Mouse (Mus musculus): ENCODE measurements around the gene Fam71d.

Fam71d gene

DNA sequence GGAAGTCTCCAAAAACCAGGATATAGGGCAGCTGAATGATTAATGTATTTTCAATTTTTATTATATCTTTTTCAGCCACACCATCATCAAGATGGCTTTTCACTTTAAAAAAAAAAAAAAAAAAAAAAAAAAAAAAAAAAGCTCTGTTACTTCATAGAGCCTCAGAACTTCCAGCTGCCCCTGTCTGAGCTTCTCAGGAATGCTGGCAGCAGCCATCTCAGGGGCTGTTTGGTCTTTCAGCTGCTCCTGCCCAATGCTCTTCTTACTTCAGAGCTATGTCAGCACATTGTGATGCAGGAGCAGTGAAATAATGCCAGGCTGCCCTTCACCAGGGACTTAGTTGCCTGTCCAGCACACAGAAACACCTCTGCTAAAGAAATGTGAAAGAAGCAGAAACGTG, at the start of gene Fam71d:
Gene Fam71d, plus strand, starts transcription at position 211 of the 400 bp plus-strand sequence.
- no peak for DNase-seq (ENCODE audit: extremely low spot score)

DNA sequence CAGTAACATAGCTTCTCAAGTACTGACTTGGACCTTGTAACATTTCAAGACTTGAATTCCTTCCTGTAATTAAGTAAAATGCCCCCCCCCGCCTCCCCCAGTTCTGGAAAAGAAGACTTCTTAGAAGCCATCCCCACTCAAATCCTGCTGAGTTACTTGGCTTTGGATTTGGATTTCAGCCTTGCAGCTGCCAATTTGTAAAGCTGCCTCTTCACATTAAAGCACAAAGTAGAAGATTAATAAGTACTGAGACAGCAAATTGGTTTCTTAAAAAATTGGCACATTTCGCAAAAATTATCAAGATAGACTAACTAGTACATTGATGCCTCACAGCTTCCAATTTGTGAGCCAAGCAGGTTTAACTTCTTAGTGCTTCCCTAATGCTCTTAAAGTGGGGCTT, 47.6 kb upstream of the Fam71d start:
- no peak for DNase-seq (ENCODE audit: extremely low spot score)

DNA sequence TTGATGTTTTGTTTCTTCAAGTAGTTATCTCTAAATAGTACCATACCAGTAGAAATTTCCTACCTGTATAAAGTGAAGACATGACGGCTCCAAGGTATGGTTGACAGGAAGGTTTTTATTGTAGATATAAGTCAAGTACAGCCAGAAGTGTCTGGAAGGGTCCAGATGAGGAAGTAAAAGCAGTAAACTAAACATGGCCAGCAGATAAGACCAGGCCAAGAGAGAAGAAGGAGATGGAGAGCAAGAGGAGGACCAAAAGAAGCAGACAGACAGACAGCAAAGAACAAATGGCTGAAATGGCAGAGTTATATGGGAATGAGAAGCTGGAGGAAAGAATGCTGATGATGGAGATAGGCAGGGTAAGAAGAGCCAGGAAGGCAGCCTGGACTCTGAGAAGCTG, 46.1 kb upstream of the Fam71d start:
- no peak for DNase-seq (ENCODE audit: extremely low spot score)

DNA sequence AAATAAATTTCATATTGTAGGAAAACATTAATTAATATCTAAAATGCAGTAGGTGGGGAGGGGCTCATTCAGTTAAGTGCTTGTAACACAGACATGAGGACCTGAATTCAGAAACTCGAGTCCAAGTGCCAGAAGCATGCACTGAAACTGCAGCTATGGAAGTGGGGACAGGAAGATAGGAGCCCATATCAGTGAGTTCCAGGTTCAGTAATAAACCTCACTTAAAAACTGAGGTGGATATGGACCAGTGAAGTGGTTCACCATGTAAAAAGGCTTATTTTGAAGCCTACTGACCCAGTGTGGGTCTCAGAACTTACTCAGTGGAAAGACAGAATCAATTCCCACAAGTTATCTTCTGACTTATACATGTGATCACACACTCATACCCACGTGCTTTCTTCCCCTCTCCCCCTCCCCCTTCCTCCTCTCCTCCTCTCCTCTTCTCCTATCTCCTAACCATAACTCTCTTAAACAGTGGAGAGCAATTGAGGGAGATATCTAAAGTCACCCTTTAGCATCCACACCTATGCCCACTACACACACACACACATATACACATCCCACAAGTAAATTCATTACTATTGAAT, 31.5 kb upstream of the Fam71d start:
- DNase-seq (ENCODE audit: extremely low spot score): no peak

DNA sequence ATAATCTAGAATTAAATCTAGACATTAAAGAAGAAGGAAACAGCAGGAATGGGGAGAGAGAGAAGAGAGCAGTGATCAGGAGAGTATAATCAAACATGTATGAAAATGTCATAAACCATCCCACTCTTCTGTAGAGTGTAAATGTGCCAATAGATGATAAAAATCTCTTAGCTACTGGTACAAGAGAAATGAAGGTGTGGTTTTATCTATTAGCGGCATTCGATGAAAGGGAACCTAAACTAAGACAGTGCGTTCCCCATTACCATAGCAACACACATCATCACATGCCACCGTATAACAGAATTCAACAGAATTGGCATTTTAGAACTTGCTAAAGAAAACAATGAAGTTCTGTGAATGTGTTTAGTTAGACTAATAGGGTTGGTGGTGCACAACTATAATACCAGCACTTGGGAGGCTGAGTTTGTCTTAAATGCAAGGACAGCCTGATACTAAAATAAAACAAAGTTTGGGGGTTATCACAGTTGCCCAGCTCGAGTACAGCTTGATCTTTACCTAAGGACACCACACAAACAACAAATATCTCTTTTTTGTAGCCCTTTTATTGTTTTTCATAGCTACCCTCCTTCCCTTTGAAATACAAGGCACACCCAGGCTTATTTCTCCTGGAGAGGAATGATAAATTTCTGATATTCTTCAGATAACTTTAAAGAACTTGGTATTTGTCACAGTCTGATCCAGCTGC, 13.1 kb upstream of the Fam71d start:
- no peak for DNase-seq (ENCODE audit: extremely low spot score)

DNA sequence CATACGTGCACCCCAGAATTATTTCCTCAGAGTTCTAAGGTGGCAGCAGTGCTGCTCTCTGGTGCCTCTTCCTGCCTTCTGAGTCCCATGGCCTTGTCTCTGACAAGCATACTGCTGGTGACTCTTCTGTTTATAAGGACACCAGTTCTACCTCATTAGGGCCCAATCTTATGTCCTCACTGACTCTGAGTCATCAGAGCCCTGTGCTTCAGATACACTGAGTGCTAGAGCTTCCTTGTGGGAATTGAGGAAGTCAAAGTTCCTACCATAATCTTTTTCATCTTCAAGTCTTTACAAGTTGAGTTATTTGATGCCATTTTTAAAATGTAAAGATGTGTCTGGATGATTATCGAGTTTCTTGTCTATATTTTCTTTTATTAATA, 12.5 kb upstream of the Fam71d start:
- DNase-seq (ENCODE audit: extremely low spot score): no peak

DNA sequence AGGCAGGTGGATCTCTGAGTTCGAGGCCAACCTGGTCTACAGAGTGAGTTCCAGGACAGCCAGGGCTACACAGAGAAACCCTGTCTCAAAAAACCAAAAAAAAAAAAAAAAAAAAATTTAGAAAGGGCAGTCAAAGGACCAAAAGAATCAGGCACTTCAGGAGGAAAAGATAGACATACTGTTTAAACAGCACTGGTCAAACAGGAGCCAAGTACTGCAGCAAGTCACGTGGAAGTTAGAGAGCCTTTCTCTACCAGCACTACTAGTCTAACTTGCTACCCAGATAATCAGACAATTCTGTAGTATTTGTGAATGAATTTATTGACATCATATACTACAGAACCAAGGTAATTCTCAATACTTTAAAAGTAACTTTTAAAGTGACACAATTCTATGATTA, 10.3 kb upstream of the Fam71d start:
- DNase-seq (ENCODE audit: extremely low spot score): no peak

DNA sequence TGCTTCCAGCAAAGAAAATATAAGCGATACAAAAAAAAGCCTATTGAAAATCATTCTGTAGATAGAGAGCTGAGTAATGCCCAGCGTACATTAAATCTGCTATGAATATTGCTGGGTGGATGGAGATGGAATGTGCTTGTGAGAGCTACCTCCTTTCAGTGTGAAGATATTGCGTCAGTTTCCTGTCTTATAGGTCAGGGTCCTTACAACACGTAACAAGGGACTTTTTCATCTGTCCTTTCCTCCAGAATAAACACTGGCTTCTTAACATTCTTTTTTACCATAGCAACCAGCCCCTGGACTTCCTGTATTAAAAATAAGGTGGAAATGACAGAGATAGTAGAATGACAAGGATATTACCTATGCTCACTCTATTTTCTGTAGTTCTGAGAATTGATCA, 9.1 kb upstream of the Fam71d start:
- DNase-seq (ENCODE audit: extremely low spot score): no peak

DNA sequence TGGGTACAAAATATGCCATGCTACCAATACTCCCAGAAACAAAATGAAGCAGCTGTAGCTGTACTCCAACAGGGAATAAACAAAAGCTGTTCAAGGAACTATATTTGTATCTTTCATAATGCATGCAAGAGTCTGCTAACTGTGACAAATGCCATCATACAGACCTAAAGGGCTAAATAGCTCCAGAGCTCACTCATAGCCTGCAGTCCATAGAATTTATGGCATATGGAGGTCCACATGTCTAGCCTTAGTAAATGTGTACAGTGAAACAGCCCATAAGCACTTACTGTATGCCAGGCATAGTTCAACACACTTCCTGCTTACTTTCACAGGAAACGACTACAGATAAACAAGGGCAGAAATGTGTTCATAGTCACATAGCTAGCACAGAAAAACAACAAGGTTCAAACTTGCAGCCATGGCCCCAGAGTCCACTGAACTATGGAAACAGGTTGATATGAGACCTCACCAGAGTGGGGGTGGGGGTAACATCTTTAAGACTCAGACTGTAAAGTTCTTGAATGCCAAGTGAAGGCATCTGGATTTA, 5.6 kb upstream of the Fam71d start:
- no peak for DNase-seq (ENCODE audit: extremely low spot score)

DNA sequence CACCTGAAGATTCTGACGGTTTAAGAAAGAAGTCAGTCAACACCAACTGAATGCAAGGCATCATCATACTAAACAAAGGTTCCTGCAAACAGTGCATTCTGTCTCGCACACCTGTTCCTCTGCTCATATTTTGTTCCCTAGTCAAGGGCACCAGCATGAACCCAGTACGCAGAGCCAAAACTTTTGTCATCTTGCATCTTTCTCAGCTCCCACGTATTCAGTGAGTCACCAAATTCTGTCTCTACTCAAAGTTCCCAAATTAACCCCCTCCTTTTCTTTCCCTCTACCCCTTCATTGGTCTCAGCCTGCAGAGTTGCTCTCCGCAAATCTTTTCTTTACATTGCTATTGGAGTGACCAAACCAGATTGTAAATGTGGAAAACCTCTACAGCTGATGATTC, 2.5 kb upstream of the Fam71d start:
- DNase-seq (ENCODE audit: extremely low spot score): no peak

DNA sequence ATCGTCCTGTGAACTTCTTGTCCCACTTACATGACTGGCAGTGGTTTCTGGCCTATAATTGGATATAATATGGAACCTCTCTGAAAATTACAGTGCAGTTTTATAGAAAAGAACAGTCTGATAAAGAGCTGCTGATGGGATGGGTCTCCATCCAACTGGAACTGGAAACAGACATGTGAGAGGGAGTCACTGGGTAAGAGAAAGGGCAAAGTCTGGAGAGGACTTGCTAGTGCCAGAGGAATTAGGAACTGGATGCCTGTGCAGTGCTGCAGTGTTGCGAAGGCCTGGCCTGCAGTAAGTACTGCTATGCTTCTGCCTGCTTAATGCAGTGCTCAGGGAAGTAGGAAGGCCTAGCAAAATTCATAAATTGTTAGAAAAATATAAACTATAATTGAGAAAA, 1.9 kb downstream of the Fam71d start:
- no peak for DNase-seq (ENCODE audit: extremely low spot score)

DNA sequence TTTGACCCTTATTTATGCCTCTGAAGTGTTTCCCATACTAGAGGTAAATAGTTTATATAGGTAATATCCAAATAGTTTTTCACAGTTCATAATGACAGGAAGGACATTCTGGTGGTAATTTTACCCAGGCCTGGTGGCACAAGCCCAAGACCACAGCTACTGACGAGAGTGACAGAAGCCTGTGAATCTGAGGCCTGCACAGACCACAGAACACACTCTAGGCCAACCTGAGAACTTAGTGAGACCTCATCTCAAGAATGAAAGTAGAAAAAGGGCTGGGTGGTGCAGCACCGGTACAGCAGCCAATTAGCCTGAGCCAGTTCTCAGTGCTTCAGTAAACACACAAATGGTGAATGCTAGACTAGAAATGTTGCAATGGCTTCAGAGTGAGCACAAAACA, 26.4 kb downstream of the Fam71d start:
- DNase-seq (ENCODE audit: extremely low spot score): no peak

DNA sequence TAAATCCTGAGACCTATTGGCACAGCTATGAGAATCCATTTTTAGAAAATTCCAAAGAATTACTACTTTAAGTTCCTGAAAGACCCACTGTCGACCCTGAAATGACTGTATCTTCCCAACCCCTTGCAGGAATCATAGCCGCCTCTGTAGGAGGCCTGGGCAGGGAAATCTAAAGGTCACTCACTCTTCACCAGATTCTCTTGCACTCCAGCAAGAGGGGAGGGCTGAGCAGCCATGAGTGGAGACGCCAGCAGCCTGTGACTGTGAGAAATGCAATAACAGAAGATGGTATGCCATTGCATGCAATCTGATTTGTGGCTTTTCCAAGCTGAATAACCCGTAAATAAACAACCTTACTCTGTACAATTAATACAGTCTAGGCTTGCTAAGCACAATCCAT, 36.4 kb downstream of the Fam71d start:
- no peak for DNase-seq (ENCODE audit: extremely low spot score)

DNA sequence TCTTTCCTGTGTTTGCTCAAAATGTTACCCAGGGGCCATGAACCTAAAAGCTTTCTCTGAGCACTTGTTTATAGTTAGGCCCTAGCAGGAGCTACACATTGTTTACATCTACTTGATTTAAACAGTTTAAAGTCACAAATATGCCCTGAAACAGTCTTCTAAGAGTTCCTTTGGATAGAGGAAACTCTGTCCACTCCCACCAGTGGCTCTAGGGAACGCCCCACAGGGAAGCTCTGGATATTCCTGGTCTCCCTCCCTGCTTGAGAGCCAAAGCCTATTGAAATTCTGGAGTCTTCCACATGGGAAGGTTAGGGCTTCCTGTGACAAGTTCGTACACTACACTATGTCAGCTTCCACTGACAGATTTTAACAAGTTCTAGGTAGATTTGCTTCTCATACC, 48.3 kb downstream of the Fam71d start:
- DNase-seq (ENCODE audit: extremely low spot score): no peak

DNA sequence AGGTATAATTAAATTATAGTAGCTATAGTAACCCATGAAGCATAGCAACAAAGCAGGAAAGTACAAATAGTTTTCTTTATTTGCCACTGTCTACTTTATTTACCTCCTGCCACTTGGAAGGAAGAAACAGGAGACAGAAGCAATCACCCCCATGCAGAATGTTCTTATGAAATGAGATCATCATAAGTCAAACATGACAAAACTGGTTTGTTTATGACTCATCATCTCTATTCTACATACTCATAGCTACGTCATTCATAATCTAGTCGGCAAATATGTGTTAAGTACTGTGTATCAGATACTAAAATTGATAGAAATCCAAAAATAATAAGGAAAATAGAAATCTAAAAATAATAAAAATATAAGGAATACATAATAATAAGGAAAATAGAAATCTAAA, 49.0 kb downstream of the Fam71d start:
- DNase-seq (ENCODE audit: extremely low spot score): no peak

DNA sequence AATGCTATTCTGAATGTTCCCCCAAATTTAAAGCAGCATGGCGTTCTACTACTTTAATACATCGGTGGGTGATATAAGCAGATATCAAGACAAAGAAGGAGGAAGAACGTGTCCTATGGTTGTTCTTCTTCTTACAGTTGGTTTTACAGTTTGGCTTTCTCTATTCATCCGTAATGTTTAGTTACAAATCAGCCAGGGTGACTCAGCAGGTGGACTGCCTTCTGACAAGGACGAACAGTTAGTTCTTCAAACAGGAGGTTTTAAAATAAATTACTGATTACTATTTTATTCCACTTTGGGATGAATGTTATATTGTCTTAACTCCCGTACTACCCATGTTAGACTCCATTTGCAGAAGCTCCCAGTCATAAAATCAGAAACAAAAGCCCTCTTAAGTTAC, 54.9 kb downstream of the Fam71d start:
- no peak for DNase-seq (ENCODE audit: extremely low spot score)

DNA sequence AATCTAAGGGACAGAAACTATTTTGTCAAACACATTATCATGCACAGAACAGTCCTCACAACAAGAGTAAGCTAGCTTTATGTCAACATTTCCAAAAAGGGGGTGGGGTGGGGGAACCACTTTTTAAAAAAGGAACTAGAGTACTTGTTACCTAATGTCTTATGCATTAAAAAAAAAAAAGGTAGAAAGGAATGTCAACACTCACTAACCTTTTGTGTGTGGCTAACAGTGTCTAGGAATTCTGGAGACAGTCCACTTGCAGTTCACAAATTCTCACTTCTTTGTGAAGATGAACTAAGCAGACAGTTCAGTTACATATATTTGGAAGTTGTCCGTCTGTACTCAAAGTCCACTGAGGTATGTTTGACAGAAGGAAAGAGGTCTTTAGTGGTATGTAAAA, 56.1 kb downstream of the Fam71d start:
- DNase-seq (ENCODE audit: extremely low spot score): no peak

DNA sequence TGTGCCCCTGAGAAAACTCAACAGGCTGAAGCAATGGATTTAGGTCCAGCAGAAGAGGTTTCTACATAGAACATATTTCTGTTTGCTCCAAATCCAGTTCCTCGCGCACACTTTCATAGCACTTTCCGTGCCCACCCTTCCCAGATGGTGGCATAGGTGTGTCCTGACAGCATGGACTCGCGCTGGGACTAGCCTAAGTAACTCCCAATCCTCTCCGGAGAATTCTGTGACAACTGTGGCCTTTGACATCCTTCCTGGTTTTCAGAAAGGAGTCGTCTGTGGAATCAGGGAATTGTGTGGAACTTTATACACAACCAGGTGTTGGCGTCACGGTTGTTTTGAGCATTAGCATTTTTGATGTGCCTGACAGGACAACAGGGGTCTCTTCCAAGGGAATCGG, 56.8 kb downstream of the Fam71d start:
- no peak for DNase-seq (ENCODE audit: extremely low spot score)

DNA sequence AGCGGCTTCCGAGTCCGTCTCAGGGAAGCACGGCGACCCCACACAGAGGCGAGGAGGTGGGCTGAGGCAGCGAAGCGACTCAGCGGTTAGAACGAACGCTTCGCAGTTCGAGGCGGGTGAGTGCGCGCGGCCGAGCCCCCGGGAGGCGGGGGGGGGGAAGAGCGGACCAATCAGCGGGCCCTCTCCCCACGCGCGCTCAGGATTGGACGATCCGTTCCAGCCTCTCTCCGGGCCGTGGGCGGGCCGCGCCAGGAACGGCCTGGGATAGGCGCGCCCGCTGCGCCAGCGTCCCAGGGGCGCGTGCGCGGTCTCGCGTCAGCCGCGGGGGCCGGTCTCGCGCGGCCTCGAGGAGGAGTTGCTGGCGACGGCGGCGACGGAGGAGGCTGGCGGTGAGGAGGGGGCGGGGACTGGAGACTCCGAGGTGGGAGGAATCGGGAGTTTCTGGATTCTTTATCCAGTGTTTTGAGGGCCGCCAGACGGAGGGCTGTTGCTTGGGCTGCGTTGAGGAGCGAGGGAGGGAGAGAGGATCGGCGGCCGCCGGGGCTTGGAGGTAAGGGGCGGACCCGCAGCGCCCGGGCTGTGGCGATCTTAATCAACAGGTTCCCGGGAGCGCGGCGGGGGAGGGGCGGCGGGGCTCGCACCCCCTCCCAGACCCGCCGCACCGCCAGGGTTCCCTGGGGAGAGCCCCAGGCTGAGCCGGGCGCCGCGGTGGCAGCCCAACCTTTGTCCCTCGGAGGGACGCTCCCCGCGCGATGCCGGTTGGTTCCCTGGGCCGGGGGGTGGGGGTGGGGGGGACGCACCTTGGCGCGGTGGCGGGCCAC, 57.4 kb downstream of the Fam71d start, which contains the start of gene Mpp5:
Gene Mpp5, plus strand, starts transcription at position 351 of the 821 bp plus-strand sequence.
- peak; percentile 95 for DNase-seq (ENCODE audit: extremely low spot score)

DNA sequence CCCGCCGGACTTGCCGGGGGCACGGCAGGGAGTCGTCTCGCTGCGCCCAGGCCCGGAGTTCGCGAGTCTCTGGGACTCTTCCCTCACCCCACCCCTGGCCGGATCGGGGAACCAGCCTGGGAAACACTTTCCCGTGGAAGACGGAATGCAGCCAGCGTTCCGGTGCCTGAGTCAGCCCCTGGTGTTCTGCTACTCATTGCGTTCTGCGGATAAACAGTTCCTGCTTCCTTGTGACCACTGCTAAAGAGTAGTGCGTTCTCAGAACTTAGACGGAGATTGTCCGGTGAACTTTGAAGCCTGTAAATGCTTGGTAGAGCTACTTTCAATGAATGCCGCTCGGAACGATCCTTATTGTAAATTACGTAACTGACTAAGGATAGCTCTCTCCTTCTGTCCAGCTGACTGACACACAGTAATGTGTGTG, 58.1 kb downstream of the Fam71d start:
- DNase-seq (ENCODE audit: extremely low spot score): peak; percentile 74

DNA sequence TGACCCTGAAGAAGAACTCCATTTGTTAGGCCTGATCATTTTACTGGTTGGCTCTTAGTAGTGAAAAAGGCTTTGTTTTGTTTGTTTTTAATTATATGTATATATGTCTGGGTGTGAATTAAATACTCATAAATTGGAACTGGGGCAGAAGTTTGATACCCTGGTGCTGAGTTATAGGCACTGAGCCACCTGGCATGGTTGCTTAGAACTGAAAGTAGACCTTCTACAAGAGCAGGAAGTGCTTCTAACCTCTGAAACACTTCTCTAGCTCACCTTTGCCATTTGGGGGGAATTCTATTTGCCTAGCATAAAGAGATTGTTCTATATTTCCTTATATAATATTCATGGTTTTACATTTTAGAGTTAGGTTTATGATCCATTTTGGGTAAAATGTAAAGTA, 70.6 kb downstream of the Fam71d start:
- no peak for DNase-seq (ENCODE audit: extremely low spot score)

DNA sequence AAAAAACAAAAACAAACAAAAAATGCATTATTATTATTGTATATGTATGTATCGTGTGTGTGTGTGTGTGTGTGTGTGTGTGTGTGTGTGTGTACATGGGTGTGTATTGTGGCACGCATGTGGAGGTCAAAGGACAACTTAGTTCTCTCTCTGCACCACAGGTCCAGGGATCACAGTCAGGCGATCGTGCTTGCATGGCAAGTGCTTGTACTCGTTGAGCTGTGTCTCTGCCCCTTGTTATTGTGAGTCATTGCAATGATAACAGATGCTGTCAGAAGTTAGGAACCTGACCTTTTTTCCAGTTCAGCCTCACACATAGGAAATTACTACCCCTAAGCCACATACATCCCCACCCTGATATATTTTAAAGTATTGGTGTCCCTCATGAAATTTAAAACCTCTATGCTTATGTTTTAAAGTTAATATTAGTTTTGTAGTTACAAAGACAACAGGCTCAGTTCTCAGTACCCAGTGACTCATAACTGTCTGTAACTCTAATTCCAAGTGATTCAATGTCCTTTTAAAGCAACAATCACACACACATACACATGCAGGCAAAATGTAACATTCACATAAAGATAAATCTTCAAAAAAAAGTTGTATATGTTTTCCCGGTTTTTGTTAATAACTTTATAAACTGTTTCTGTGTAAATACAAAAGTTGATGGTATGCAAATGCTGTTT, 77.8 kb downstream of the Fam71d start:
- DNase-seq (ENCODE audit: extremely low spot score): no peak
